Mouse (Mus musculus) ES-E14 (cell line): ENCODE data around the gene Zfhx3. TPM values are rescaled to one million over a fixed set of nuclear protein-coding genes. Genes with fewer than 3 reads are reported as not detected.

Experiments
- DNase-seq: peaks from one replicate; pipeline ENCODE4 v3.0.0-alpha.2; 2013; ENCODE audit warnings: low read depth, low spot score
- H3K27ac ChIP-seq: 2 replicates; pipeline ENCODE4 v1.5.1; 2012; ENCODE audit warnings: low read depth, mild to moderate bottlenecking, low read length, moderate library complexity, mixed read lengths; ENCODE audit not compliant: poor library complexity, insufficient read depth, severe bottlenecking
- H3K36me3 ChIP-seq: 2 replicates; pipeline ENCODE4 v1.6.1; 2012; ENCODE audit warnings: mild to moderate bottlenecking, low read length, moderate library complexity, mixed read lengths; ENCODE audit not compliant: control insufficient read depth, poor library complexity, insufficient read depth, severe bottlenecking
- H3K4me1 ChIP-seq, 2 experiments: fragments of 150-350 bp in 1 of 2; sonication (generic) in 1 of 2; 2 replicates each; pipeline ENCODE4 v1.6.1; 2012; ENCODE audit warnings: low read length in 2 of 2, mild to moderate bottlenecking in 1 of 2, mixed read lengths in 1 of 2; ENCODE audit not compliant: control insufficient read depth in 2 of 2, insufficient read depth in 2 of 2, poor library complexity in 1 of 2
- H3K4me3 ChIP-seq, 2 experiments: fragments of 150-350 bp in 1 of 2; sonication (generic) in 1 of 2; 2 replicates each; pipeline ENCODE4 v1.5.1; 2012; ENCODE audit warnings: low read length in 2 of 2, low read depth in 1 of 2, mild to moderate bottlenecking in 1 of 2, mixed read lengths in 1 of 2; ENCODE audit not compliant: insufficient read depth in 1 of 2, poor library complexity in 1 of 2, severe bottlenecking in 1 of 2
- H3K9ac ChIP-seq: 2 replicates; pipeline ENCODE4 v1.6.1; 2012; ENCODE audit warnings: low read depth, mild to moderate bottlenecking, low read length, mixed read lengths; ENCODE audit not compliant: poor library complexity, insufficient read depth, severe bottlenecking
- H3K9me3 ChIP-seq: fragments of 150-350 bp; sonication (generic); 2 replicates; pipeline ENCODE4 v1.6.1; 2012; ENCODE audit warnings: low read depth, mild to moderate bottlenecking, low read length; ENCODE audit not compliant: control insufficient read depth, insufficient read depth
- CHD2 ChIP-seq: IDR thresholded peaks from 2 replicates; pipeline ENCODE4 v1.6.1; 2014; ENCODE audit warnings: mild to moderate bottlenecking, low read depth, low read length, inconsistent platforms
- HCFC1 ChIP-seq: IDR thresholded peaks from 2 replicates; pipeline ENCODE4 v1.6.1; 2012; ENCODE audit warnings: low read length, inconsistent platforms, borderline replicate concordance; ENCODE audit not compliant: insufficient read depth
- MAFK ChIP-seq: IDR thresholded peaks from 2 replicates; pipeline ENCODE4 v1.6.1; 2014; ENCODE audit warnings: mild to moderate bottlenecking, low read depth, low read length, inconsistent platforms; ENCODE audit not compliant: insufficient read depth
- ZC3H11A ChIP-seq: IDR thresholded peaks from 2 replicates; pipeline ENCODE4 v1.6.1; 2012; ENCODE audit warnings: low read depth, mild to moderate bottlenecking, inconsistent platforms, low read length, borderline replicate concordance
- ZNF384 ChIP-seq: IDR thresholded peaks from 2 replicates; pipeline ENCODE4 v1.6.1; 2012; ENCODE audit warnings: low read depth, low read length, inconsistent platforms
- in situ Hi-C, 2 experiments: fragments of 600-800 bp; cut with MboI; formaldehyde crosslinking; loops; one replicate each; pipeline ENCODE4 v1.15.1; 2025; ENCODE audit warnings: low sequenced_read_pairs in 2 of 2, inconsistent platforms in 1 of 2; ENCODE audit not compliant: unreplicated experiment in 2 of 2
- total RNA-seq: library from RNA; depleted of rRNA; stranded (reverse); fragments of 300-350 nt; gene quantifications from 2 replicates; pipeline ENCODE4 v1.2.3, GENCODE M21; 2012

Zfhx3 gene
- total RNA-seq, 1 experiment: 8.8 TPM

DNA sequence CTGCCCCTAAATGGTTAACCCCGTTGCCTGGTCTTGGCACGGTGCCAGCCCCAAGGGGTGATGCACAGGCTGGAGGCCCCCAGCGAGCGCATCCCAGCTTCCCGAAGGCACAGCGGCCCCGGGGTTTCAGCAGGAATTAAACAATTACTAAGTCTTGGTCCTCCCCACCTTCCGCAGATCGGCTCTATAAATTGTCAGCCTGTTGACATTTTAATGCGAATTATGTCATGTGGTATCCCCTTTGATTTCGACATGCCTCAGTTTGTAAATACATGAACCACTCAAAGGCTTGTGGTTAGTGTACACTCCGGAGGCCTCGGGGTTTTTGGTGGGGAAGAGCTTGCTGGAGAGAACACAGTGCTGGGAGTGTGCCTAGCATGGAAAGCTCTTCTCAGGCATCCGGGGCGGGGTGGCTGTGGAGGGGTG lies 880.4 kb downstream of the Zfhx3 start:
- peaks cover 10 to 23% of the 10 kb centered on the region in 2 experiments; a peak in 3 of 4 replicates for H3K4me1 ChIP-seq
- no peak for DNase-seq

GRCm38 (mm10) chr8:108824049-108824448 lies 881.6 kb downstream of the Zfhx3 start:
- Histone ChIP-seq H3K27ac (no peak overlapping the region), H3K36me3 (no peaks in the 10 kb centered on the region), H3K4me1 (peaks cover 12 to 21% of the 10 kb centered on the region in 2 experiments; a peak in 3 of 4 replicates), H3K4me3 (no peak overlapping the region), H3K9me3 (no peaks in the 10 kb centered on the region), H3K9ac (no peak overlapping the region)
- TF ChIP-seq ZNF384: no peak
- TF ChIP-seq MAFK: no peak
- no peak for TF ChIP-seq CHD2
- no peak for TF ChIP-seq HCFC1
- TF ChIP-seq ZC3H11A: no peak
- no peak for DNase-seq
- in situ Hi-C loops: no loop called here

More for the DNA sequence above, 880.4 kb downstream of the Zfhx3 start:
- no peak overlapping the region for H3K4me3 ChIP-seq
- H3K36me3 ChIP-seq: no peaks in the 10 kb centered on the region; the same call in 1 of the 2 replicates
- in situ Hi-C loops: no loop called here
- H3K9me3 ChIP-seq: no peaks in the 10 kb centered on the region
- no peak overlapping the region for H3K27ac ChIP-seq
- H3K9ac ChIP-seq: no peak overlapping the region
- TF ChIP-seq ZC3H11A (no peak), CHD2 (no peak), HCFC1 (no peak), MAFK (no peak), ZNF384 (no peak)

- no peak overlapping the region for H3K9ac ChIP-seq
- no peak overlapping the region for H3K4me3 ChIP-seq
- H3K27ac ChIP-seq: no peak overlapping the region
- TF ChIP-seq CHD2: no peak
- in situ Hi-C loops: no loop called here
- DNase-seq: no peak
- H3K9me3 ChIP-seq: no peaks in the 10 kb centered on the region
- peaks cover 7 to 19% of the 10 kb centered on the region in 2 experiments; a peak in 2 of 4 replicates for H3K4me1 ChIP-seq
- no peaks in the 10 kb centered on the region for H3K36me3 ChIP-seq
Measured at GRCm38 (mm10) chr8:108826414-108826813, 884.0 kb downstream of the Zfhx3 start.

DNA sequence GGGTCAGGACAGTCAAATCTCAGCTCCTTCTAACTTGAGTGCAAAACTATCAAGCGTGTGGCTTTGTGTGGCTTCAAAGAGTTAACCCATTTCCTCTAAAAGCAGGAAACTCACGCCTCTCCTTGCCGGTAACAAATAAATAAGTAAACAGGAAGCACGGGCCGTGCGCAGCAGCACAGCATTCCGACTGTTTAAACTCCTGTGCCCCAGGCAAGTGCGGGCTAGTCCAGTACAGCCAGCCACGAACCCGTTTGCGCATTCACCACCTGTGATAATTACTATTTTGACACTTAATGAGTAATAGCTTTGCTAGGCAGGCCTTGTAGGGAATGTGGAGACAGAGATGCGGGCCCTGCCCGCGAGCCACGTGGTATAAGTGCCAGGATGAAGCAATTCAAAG lies 885.0 kb downstream of the Zfhx3 start:
- Histone ChIP-seq H3K4me3 (no peak overlapping the region), H3K4me1 (peaks cover 7 to 18% of the 10 kb centered on the region in 2 experiments; a peak in 2 of 4 replicates), H3K9me3 (no peaks in the 10 kb centered on the region), H3K36me3 (no peaks in the 10 kb centered on the region), H3K9ac (no peak overlapping the region), H3K27ac (no peak overlapping the region)
- in situ Hi-C loops: no loop called here
- TF ChIP-seq MAFK (no peak), HCFC1 (no peak), ZC3H11A (no peak), ZNF384 (no peak), CHD2 (no peak)
- no peak for DNase-seq

- no peak overlapping the region for H3K9ac ChIP-seq
- H3K36me3 ChIP-seq: no peaks in the 10 kb centered on the region
- H3K4me1 ChIP-seq: peaks cover 7 to 10% of the 10 kb centered on the region in 2 experiments; a peak in 2 of 4 replicates
- H3K4me3 ChIP-seq: no peak overlapping the region
- TF ChIP-seq CHD2 (no peak), ZC3H11A (no peak), MAFK (no peak), ZNF384 (no peak), HCFC1 (no peak)
- no peaks in the 10 kb centered on the region for H3K9me3 ChIP-seq
- no peak for DNase-seq
- in situ Hi-C loops: no loop called here
- no peak overlapping the region for H3K27ac ChIP-seq
Measured at GRCm38 (mm10) chr8:108829305-108829717, 886.9 kb downstream of the Zfhx3 start.
